Mouse (Mus musculus) B cell, adult 62 days (primary cell): ENCODE measurements around the gene Zfp385c. TPM values are rescaled to one million over a fixed set of nuclear protein-coding genes. Genes with fewer than 3 reads are reported as not detected.

Experiments used
- total RNA-seq: library from RNA; stranded (reverse); gene quantifications from 4 replicates; pipeline ENCODE4 v1.2.4, GENCODE M21; 2023

Zfp385c gene
- total RNA-seq: not detected in 4 replicates

GRCm38 (mm10) chr11:100692164-100692616, at the start of gene Zfp385c:
Gene Zfp385c, minus strand, starts transcription at chr11:100692455.

DNA sequence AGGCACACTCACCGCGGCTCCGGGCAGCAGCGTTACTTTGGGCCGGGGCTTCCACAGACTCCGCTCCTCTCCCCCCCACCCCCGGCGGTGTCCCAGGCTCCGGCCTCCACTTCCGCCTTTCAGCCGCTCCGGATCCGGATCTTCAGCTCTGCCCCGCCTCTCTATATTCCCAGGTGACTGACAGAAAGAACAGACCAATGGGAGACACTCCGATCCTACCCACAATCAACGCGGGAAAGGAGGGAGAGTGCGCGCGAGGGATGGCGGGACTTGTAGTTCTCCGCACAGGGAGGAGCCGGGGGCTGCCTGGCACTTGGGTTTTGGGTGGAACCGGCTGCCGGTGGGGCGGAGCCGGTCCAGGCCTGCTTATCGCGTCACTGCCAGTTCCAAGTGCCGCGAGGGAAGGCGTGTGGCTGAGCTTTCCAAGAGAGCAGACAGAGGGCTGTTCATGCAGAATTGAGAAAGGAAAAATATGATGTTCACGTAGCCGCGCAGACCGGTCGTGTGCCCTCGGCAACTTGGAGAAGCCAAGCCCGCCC, 45.9 kb upstream of the Zfp385c start, which contains the start of gene Rab5c:
TSS of gene Rab5c (minus strand) at position 150 of the 539 bp plus-strand sequence.

DNA sequence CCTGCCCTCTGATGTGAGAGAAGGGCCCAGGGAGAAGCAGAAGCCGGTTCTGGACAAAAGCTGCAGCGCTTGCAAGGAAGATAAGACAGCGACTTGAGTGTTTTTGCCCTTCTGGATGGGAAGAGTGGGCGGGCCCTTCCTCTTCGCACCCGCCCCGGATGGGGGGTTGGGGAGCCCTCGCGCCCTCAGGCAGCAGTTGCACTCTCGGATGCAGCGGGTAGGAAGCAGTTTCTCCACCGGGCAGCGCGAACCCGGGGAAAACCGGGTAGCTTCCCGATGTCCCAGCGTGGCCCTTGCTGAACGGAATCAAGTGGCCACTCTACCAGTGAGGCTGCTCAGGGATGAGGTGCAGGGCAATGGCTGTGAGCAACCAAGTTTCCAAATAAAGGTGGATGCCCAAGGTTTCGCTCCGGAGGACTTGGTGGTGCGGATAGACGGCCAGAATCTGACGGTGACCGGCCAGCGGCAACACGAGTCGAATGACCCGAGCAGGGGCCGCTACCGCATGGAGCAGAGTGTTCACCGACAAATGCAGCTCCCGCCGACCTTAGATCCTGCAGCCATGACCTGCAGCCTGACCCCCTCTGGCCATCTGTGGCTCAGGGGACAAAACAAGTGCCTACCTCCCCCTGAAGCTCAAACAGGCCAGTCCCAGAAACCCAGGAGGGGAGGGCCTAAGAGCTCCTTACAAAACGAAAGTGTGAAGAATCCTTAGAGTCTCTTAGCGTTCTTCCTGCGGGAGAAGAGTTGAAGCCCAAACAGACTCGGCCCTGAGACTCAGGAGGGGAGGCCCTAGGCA, 21.7 kb upstream of the Zfp385c start, which contains the start of gene Hspb9:
TSS of gene Hspb9 (plus strand) at position 116 of the 799 bp plus-strand sequence.

DNA sequence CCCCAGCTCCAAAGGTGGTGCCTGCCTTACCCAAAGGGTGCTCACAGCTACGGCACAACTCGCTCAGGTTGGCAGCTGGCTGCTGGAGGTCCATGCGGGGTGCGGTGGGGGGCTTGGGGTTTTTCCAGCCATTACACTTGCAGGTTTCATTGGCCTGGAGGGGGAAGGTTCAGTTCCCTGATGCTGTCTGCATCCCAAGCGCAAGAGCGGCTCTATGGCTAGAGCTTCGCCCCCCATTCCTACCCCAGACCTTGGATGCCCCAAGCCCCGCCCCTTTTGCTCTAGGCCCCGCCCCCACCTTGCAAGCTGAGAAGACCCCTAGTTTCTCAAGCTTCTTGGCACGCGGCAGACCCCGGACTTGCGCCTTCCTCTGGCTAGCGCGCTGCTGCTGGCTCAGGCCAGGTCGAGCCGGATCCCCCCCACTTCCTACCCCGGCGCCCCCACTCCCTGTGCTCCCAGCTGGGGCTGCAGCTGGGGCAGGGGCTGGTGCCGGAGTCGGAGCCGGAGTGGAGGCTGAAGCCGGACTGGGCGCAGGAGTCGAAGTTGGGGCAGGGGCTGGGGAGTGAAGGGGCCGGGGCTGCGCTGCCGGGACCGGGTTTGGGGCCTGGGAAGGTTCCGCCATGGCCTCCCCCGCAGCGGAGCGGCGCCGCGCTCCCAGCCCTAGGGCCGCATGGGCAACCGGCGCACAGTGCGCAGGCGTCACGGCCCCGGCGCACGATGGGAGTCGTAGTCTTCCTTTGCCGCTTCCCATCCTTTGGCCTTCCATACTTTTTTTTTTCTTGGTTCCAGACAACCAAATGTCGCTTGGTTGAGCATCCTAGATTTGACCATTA, 19.7 kb upstream of the Zfp385c start, which contains the start of gene Kat2a:
TSS of gene Kat2a (minus strand) at position 683 of the 833 bp plus-strand sequence.

GRCm38 (mm10) chr11:100703851-100704531, 11.7 kb upstream of the Zfp385c start, which contains the start of gene Dhx58:
Gene Dhx58, minus strand, starts transcription at chr11:100704271.

GRCm38 (mm10) chr11:100619982-100620381, 72.3 kb downstream of the Zfp385c start, which contains the start of gene Dnajc7:
Gene Dnajc7, minus strand, starts transcription at chr11:100620168.

DNA sequence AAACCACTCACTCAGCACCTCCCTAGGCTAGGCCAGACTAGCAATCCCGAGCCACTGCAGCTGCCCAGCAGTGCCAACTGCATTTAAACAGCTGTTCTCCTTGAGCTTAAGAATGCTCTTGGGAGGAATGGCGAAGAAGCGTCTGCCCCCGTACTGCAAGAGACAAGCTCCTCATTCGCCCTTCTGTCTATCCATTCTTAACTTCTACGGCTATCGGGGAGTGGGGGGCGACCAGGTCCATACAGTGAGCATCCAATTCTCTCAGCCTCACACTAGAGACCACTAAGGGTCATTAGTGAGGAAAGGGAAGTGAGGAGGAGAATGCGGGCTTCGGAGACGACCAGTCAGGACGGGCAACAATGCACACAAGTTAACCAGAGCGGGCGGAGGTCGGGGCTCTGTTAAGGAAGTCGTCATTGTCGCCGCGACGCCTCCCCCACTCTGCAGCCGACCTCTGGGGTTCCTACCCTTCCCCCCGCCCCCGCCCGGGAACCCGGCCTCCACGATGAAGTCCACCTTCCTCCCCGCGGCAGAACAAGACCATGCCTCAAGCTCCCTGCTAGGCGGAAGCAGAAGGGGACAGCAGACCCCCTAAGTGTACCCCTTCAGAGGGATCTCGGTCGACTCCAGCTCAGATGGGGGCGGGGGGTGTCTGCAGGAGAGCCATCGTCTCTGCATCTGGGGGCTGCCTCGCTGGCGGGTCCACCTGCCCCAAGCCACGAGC, 73.3 kb downstream of the Zfp385c start, which contains the start of gene Nkiras2:
TSS of gene Nkiras2 (plus strand) at position 484 of the 724 bp plus-strand sequence.

Other genes starting within 250 kb of the Zfp385c start
- 20.2 to 23.6 TPM (median 21.0 TPM) in 4 replicates for gene Klhl11, start 219.7 kb downstream of the Zfp385c start, total RNA-seq
- 153 to 164 TPM (median 163 TPM) in 4 replicates for gene Acly, start 164.5 kb downstream of the Zfp385c start, total RNA-seq
- gene Ttc25, start 146.8 kb downstream of the Zfp385c start, total RNA-seq: 0.39 to 1.3 TPM (median 0.70 TPM) in 4 replicates
- gene Cnp, start 117.6 kb downstream of the Zfp385c start, total RNA-seq: 146 to 163 TPM (median 154 TPM) in 4 replicates
- 18.9 to 25.1 TPM (median 22.7 TPM) in 4 replicates for gene Nkiras2, start 73.2 kb downstream of the Zfp385c start, total RNA-seq
- 374 to 427 TPM (median 395 TPM) in 4 replicates for gene Dnajc7, start 72.3 kb downstream of the Zfp385c start, total RNA-seq
- gene Dhx58, start 11.8 kb upstream of the Zfp385c start, total RNA-seq: 14.2 to 20.9 TPM (median 18.3 TPM) in 4 replicates
- gene Kat2a, start 20.0 kb upstream of the Zfp385c start, total RNA-seq: 36.7 to 39.7 TPM (median 38.7 TPM) in 4 replicates
- gene Hspb9, start 21.4 kb upstream of the Zfp385c start, total RNA-seq: not detected in 4 replicates
- 123 to 134 TPM (median 127 TPM) in 4 replicates for gene Rab5c, start 45.8 kb upstream of the Zfp385c start, total RNA-seq
- gene Kcnh4, start 67.5 kb upstream of the Zfp385c start, total RNA-seq: 8.1 to 10.4 TPM (median 9.4 TPM) in 4 replicates
- gene Hcrt, start 70.5 kb upstream of the Zfp385c start, total RNA-seq: not detected in 4 replicates
- gene Ghdc, start 78.5 kb upstream of the Zfp385c start, total RNA-seq: 21.1 to 24.9 TPM (median 23.1 TPM) in 4 replicates
- gene Stat5b, start 158.3 kb upstream of the Zfp385c start, total RNA-seq: 63.6 to 80.0 TPM (median 72.1 TPM) in 4 replicates
- 37.4 to 39.2 TPM (median 38.4 TPM) in 4 replicates for gene Stat5a, start 166.9 kb upstream of the Zfp385c start, total RNA-seq
- 260 to 282 TPM (median 268 TPM) in 4 replicates for gene Stat3, start 247.1 kb upstream of the Zfp385c start, total RNA-seq